Mouse (Mus musculus) erythroblast, embryonic 14.5 days (primary cell): ENCODE measurements around the gene Wrap73. TPM values are rescaled to one million over a fixed set of nuclear protein-coding genes. Genes with fewer than 3 reads are reported as not detected.

Source experiments
- H3K27me3 ChIP-seq: 2 replicates; pipeline ENCODE4 v1.6.1; 2012; ENCODE audit warnings: inconsistent platforms; ENCODE audit not compliant: control insufficient read depth
- H3K36me3 ChIP-seq: 2 replicates; pipeline ENCODE4 v1.6.1; 2012; ENCODE audit warnings: mild to moderate bottlenecking, inconsistent platforms; ENCODE audit not compliant: control insufficient read depth
- H3K4me1 ChIP-seq: 2 replicates; pipeline ENCODE4 v1.6.1; 2012; ENCODE audit warnings: inconsistent platforms; ENCODE audit not compliant: control insufficient read depth
- H3K4me3 ChIP-seq: replicated peaks from 2 replicates; pipeline ENCODE3; 2012; ENCODE audit warnings: moderate library complexity, mild to moderate bottlenecking, inconsistent platforms
- H3K9me3 ChIP-seq: 2 replicates; pipeline ENCODE4 v1.6.1; 2012; ENCODE audit warnings: low read length, inconsistent platforms, mixed read lengths; ENCODE audit not compliant: control insufficient read depth
- GATA1 ChIP-seq: IDR thresholded peaks from 2 replicates; pipeline ENCODE4 v1.6.1; 2012; ENCODE audit warnings: low read length, inconsistent platforms, mixed read lengths
- TAL1 ChIP-seq: IDR thresholded peaks from 3 replicates; pipeline ENCODE4 v1.6.1; 2012; ENCODE audit warnings: low read length, inconsistent platforms, mixed read lengths
- polyA plus RNA-seq: library from polyadenylated mRNA; stranded (reverse); fragments of >175 nt; gene quantifications from 2 replicates; pipeline ENCODE4 v1.2.3, GENCODE M21; 2012

Wrap73 gene
- polyA plus RNA-seq, 1 experiment = 1.4 TPM

DNA sequence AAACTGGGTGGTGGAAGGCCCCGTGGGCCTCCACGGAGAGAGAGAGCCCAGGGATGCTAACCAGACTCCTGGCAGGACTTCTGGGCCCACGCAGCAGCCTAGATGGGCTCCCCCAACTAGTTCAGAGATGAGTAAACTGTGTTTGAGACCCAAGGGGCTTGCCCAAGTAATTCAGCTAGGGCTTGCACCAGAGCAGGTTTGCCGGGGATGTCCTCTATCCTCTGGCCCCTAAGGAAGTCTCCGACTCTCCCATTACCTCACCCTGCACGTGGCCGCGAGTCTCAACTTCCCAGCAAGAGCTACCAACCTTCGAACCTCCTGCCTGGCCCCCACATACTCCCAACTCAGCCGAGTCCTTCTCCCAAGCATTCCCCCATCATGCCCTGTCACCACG lies 32.3 kb upstream of the Wrap73 start:
- no peak overlapping the region for H3K4me3 ChIP-seq
- no peaks in the 10 kb centered on the region for H3K9me3 ChIP-seq
- H3K27me3 ChIP-seq = peaks cover 50% of the 10 kb centered on the region
- H3K36me3 ChIP-seq = no peaks in the 10 kb centered on the region
- peaks cover 18% of the 10 kb centered on the region for H3K4me1 ChIP-seq
- no peak for TF ChIP-seq TAL1
- no peak for TF ChIP-seq GATA1

DNA sequence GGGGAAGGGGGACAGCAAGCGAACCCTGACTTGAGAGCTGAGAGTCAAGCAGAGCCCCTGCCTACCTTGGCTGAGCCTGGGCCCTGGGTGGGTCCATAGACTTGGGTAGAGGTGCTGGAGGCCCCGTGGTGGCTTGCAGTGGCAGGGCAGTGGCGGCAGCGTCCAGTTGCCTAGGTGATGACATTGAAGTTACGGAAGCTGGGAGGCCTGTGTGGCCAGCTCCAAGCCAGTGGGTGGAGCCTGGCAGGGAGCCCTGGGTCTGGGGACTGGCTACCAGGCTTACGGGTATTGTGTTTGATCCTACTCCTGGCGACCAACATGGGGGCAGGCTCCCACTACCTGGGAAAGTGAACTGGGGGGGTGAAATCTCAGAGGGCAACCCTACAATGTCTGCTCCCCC lies 25.8 kb upstream of the Wrap73 start:
- no peak for TF ChIP-seq GATA1
- no peak for TF ChIP-seq TAL1
- no peaks in the 10 kb centered on the region for H3K36me3 ChIP-seq
- H3K4me1 ChIP-seq = peaks cover 59% of the 10 kb centered on the region
- no peaks in the 10 kb centered on the region for H3K9me3 ChIP-seq
- H3K4me3 ChIP-seq = no peak overlapping the region
- H3K27me3 ChIP-seq = peaks cover 12% of the 10 kb centered on the region

DNA sequence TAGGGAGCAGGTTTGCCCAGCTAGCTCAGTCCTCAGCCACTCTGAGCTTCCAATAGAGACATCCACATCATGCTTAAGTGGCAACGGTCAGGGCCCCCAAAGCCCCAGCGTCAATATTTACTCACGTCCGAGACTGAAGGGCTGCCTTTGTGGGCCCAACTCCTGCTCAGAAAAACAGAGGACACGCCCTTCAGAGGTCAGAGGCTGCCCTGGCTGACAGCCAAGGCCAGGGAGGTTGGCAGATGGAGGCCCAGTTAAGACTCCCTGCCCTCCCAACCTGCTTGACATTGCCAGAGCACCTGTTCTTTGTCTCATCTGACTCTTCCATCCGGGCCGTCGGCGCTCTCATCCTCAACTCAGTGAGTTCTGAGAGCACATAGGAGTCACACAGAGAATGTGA lies 23.4 kb upstream of the Wrap73 start:
- H3K27me3 ChIP-seq = no peaks in the 10 kb centered on the region
- no peak overlapping the region for H3K4me3 ChIP-seq
- H3K4me1 ChIP-seq = peaks cover 79% of the 10 kb centered on the region
- H3K9me3 ChIP-seq = no peaks in the 10 kb centered on the region
- no peaks in the 10 kb centered on the region for H3K36me3 ChIP-seq
- TF ChIP-seq GATA1 (no peak), TAL1 (no peak)

DNA sequence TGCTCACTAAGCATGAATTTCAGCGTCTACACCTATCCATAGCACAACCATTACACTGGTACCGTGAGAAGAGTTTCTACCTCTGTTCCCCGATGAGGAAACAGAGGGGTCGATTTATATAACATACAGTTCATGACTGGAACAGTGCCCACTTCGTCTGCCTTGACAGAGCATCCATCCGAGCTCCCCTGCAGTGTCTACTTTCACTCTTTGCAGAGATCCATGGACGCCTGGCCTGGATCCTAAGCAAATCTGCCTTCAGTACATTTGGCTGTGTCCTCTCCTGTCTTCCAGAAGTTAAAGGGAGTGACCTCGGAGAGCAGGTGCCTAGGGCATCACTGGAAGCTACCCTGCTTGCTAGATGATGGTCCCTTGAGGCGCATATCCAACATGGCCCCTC lies 23.0 kb upstream of the Wrap73 start:
- no peaks in the 10 kb centered on the region for H3K36me3 ChIP-seq
- no peaks in the 10 kb centered on the region for H3K27me3 ChIP-seq
- H3K9me3 ChIP-seq = no peaks in the 10 kb centered on the region
- TF ChIP-seq GATA1 (no peak), TAL1 (no peak)
- peaks cover 80% of the 10 kb centered on the region for H3K4me1 ChIP-seq
- no peak overlapping the region for H3K4me3 ChIP-seq

DNA sequence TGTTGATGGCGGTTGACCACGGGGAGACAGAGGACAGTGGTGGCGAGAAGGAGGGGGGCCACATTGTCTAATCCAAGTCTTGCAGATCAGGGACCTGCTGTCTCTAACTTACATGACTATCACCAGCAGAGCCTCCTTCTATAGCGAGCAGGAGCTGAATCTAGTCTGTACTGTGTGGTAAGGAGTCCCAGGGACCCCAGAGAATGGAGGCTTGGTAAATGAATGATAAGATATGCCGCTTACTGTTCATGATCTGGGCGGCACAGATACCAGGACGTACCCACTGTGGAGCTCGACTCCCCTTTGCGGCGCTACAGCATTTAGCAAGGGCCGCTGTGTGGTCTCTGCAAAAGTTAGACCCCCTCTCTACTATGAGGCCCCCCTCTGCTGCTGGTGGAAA lies 20.4 kb upstream of the Wrap73 start:
- Histone ChIP-seq H3K4me3 (peak overlapping the region; percentile 49), H3K9me3 (peaks cover 5% of the 10 kb centered on the region; the same call in 1 of the 2 replicates), H3K4me1 (peaks cover 72% of the 10 kb centered on the region), H3K36me3 (no peaks in the 10 kb centered on the region; the same call in 1 of the 2 replicates), H3K27me3 (peaks cover 5% of the 10 kb centered on the region)
- TF ChIP-seq TAL1 = peak; percentile 67
- TF ChIP-seq GATA1 = no peak

DNA sequence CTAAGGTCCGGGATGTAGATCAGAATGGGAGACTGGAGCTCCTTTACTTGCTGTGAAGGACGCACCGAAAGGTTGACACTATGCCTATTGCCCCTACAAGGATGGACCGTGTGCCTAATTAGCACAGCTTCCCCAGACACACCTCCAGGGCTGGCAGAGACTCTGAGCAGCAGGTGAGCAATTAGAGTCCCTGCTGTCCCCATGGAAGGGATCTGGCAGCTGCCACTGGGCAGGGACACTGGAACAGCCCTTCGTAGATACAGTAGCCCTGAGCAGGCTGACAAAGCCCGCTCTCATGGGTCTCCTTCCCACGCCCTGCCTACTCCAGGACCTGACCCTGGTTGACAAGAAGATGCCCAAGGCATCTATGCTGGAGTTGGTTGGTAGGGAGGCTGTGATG lies 19.8 kb upstream of the Wrap73 start:
- no peak for TF ChIP-seq TAL1
- TF ChIP-seq GATA1 = no peak
- H3K4me1 ChIP-seq = peaks cover 69% of the 10 kb centered on the region
- peak overlapping the region; percentile 49 for H3K4me3 ChIP-seq
- H3K36me3 ChIP-seq = no peaks in the 10 kb centered on the region; the same call in 1 of the 2 replicates
- peaks cover 10% of the 10 kb centered on the region for H3K27me3 ChIP-seq
- H3K9me3 ChIP-seq = peaks cover 5% of the 10 kb centered on the region; the same call in 1 of the 2 replicates

DNA sequence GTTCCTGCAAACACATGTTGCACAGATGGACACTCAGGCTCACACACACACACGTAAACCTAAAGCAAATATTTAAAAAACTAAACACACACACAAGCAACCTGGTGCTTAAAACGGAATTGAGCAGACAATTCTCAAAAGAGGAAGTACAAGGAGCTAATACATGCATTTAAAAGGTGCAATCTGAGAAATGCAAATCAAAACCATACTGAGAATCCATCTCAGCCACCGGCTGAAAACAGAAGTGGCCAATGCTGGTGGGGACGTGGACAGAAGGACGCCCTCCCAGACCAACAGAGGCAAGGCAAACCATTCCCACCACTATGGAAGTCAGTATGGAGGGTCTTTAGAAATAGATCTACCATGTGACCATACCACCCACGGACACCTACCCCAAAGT lies 18.6 kb upstream of the Wrap73 start:
- Histone ChIP-seq H3K4me3 (no peak overlapping the region), H3K27me3 (peaks cover 18% of the 10 kb centered on the region), H3K36me3 (no peaks in the 10 kb centered on the region; the same call in 1 of the 2 replicates), H3K4me1 (peaks cover 62% of the 10 kb centered on the region), H3K9me3 (peaks cover 5% of the 10 kb centered on the region; the same call in 1 of the 2 replicates)
- TF ChIP-seq GATA1 (no peak), TAL1 (no peak)

DNA sequence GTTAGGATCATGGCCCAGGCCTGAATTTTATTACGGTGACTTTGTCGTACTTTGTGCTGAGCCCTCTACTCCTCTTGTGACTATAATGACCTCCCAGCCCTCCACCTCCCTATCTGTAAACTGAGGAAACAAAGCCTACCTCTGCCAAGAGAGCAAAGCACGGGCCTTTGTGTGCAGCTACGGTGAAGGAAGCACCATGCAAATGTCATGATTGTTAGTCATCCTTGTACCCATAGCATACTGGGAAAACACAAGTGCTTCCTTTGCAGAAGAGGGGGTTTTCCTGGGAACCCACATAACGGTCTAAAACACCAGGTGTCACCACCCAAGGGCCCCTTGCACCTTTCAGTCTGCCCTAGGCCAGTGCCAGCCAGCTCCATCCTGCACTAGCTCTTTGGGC lies 17.0 kb upstream of the Wrap73 start:
- H3K4me3 ChIP-seq = no peak overlapping the region
- peaks cover 48% of the 10 kb centered on the region for H3K4me1 ChIP-seq
- peaks cover 31% of the 10 kb centered on the region for H3K27me3 ChIP-seq
- H3K36me3 ChIP-seq = no peaks in the 10 kb centered on the region; the same call in 1 of the 2 replicates
- H3K9me3 ChIP-seq = peaks cover 5% of the 10 kb centered on the region; the same call in 1 of the 2 replicates
- TF ChIP-seq GATA1 = no peak
- no peak for TF ChIP-seq TAL1

DNA sequence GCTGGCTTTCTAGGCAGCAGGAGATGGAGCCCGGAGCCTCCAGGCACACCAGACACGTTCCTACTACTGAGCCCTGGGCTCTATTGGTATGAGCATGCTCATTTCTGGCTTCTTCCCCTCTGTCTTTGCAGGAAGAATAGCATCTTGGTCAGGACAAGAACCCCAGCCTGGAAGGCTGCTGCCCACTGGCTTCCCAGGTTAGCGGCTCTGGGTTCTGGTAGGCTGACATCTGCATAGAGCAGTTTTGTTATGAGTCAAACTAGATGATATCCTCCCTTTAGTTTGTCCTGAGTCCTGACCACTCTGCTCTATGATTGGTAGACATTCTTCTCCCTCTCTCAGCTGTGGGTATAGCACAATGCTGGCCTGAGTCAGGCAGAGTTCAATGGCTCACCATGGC lies 14.9 kb upstream of the Wrap73 start:
- Histone ChIP-seq H3K4me1 (peaks cover 28% of the 10 kb centered on the region), H3K4me3 (no peak overlapping the region), H3K36me3 (no peaks in the 10 kb centered on the region; the same call in 1 of the 2 replicates), H3K27me3 (peaks cover 49% of the 10 kb centered on the region), H3K9me3 (peaks cover 5% of the 10 kb centered on the region; the same call in 1 of the 2 replicates)
- TF ChIP-seq GATA1 (no peak), TAL1 (no peak)

DNA sequence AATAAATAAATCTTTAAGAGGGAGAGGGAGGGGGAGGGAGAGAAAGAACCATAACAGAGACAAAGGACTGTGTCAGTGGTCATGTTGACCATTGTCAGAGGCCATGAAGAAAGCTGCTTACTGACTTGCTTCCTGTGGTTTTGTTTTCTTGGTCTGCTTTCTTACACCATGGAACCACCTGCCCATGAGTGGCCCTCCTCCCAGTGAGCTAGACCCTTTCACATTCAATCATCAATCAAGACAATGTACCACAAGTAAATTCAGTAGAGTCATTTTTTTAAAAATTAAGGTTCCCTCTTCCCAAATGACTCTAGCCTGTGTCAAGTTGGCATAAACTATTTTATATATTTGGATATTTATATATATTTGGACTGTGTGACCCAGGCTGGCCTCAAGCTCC lies 12.2 kb upstream of the Wrap73 start:
- Histone ChIP-seq H3K4me1 (peaks cover 13% of the 10 kb centered on the region), H3K27me3 (peaks cover 73% of the 10 kb centered on the region)
- TF ChIP-seq GATA1 = no peak
- no peak for TF ChIP-seq TAL1

More for the DNA sequence above, 12.2 kb upstream of the Wrap73 start:
- Histone ChIP-seq H3K36me3 (no peaks in the 10 kb centered on the region; the same call in 1 of the 2 replicates), H3K9me3 (peaks cover 5% of the 10 kb centered on the region; the same call in 1 of the 2 replicates), H3K4me3 (no peak overlapping the region)
